Mouse (Mus musculus) NIH3T3 (cell line): ENCODE measurements around the gene Polm.
A peak's percentile ranks its signal among the peaks of the same experiment; 100 is the strongest.

ENCODE experiments used
- DNase-seq: peaks from one replicate; pipeline ENCODE4 v3.0.0-alpha.2; 2012; ENCODE audit warnings: low read depth

The Polm gene

DNA sequence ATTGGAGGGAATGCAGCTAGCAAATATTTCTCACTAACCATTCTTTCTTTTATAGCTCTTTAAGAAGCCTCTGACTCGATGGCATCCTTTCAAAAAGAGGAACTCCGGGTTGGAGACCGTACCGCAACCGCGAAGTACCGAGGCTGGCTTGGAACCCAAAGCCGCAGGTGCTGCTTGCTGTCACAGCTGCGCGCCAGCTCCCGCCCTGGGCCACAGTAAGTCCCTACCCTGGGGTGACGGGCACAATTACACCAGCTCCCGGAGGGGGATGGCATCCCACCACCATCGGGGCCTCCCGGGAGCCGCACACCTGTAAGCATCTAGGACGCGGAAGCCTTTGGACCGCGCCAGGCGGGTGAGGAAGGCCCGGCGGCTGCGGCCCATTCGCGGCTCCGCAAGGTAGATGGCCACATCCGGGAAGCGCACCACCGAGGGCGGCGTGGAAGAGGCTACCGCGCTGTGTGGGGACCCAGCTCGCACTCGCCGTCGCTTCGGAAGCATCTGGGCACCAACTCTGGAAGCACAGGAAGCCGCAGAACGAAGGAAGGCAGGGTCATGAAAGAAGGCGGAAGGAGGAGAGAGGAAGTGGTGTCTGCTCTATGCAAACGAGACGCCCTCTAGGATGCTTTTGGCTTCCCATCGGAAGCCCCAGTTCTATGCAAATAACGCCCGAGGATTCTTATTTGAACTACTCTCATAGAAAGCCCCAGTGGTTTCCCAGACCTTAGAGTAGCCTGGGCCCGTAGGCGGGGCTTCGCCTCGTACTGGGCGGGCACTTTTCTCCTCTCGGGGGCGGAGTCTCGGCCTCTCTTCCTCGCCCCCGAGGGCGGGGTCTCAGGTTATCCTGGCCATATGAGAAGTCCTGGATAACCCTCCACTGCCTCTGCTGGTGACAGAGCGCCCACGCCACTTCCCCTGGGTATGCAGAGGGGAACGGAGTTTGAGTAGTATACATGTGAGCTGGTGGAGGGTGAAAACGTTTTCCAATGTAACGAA is at the start of gene Polm:
Gene Polm (minus strand): TSS at position 766 of the 996 bp plus-strand sequence.
- peak; percentile 98 for DNase-seq

DNA sequence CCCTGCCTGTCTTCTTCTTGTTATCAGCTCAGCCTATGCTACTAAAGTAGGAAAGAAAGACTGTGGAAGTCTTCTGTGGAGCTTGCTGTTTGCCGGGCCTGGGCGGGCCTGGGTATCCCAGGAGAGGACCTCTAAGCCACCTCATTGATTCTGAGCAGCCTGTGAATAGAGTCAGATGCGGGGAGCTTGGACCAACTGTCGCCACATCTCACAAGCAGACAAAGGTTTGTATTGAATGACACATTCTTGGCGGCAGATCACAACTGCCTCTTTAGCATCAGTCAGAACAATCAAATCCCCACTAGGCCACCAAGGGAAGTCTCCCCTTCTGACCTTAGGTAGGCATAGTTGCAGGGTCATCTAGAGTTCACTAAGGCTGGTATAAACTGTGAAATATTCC is 49.4 kb upstream of the Polm start:
- no peak for DNase-seq

DNA sequence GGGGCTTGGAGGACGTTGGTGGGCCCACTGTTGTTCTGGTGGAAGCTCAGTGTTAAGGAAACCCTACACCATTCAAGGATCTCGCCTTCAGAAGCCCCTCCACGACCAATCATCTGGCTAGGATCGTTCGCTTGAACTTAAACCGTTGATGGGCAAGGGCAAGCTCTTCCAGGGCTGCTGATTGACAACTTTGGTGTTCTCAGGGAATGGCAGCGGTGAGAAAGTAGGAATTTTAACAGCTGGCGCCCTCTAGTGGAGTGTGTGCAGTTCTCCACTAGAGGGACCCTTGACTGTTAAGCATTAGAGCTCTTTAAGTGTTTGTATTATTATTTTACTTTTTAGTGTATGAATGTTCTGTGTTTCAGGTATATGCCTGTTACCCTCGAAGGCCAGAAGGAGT is 48.4 kb upstream of the Polm start:
- DNase-seq: peak; percentile 94

DNA sequence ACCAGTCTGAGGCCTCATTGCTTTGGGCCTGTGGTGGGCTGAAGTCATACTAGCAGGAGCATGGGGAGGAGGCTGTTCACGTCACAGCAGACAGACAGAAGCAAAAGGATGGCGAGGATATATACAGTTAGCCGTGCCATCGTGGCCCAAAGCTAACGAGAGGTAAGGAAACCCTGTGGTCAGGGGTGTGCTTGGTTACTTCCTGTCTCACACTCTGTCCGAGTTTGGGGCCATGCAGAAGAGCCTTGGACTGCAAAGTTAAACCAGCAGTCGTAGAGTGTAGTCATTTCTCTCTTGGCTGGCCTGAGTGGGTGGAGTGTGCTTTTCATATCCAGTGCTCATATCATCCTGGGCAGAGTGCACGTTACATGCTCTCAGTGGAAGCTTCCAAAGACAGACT is 44.7 kb upstream of the Polm start:
- DNase-seq: no peak

DNA sequence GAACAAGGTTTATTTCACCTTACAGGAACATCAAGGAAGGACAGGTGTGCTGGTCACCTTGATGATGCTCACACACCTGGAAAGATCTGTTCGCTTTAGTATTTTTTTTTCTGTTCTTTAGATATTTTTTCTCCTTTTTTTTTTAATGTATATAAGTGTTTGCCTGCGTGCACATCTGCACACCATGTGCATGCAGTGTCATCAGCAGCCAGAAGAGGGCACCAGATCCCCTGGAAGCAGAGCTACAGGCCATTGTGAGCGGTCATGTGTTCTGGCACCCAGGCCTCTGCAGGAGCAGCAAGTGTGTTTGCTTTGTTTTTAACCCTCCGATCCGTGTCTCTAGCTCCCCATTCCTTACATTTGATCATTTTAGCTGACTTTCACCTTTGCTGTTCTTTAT is 42.1 kb upstream of the Polm start:
- peak; percentile 66 for DNase-seq

DNA sequence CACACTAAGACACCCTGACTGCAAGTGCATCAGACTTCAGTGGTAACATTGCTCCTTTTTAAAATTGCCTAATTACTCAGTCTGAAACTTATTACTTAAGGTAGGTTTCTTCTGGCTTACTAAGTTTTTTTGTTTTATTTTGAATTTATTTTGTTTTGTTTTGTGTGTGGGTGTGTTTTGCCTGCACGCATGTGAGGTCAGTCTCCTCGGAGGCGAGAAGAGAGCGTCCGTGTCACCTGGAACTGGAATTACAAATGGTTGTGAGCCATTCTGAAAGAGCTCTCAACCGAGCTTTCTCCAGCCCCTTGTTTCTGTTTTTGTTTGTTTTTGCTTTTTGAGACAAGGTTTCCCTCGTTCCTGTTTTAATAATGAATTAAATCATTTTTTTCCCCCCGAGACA is 40.8 kb upstream of the Polm start:
- no peak for DNase-seq

DNA sequence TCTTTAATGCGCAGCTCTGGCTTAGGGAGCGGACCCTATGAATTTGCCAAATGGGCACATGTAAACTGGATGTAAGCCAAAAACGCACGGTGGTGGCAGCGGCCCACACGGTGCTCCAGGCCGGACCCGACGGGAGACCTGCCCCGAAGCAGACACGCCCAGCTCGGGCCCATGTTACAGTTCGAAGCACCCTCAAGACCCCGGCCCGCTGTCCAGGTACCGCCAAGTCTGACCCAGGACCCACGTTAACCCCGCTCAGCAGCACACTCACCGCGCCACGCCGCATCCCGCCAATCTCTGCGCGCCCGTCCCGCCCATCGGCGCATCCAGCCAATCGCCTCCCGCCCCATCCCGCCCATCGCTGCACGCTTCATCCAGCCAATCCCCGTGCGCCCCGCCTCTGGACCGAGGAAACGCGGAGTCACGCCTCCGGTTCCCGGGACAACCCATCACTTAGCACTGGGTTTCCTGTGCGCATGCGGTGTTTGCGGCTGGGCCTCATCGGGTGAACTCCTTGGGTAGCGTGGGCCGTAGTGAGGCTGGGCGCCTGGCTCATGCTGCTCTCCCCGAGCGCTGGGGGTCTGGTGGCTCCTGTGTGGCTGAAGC is 40.2 kb upstream of the Polm start, which contains the start of gene Pold2:
Gene Pold2 (minus strand): TSS at position 372 of the 606 bp plus-strand sequence.
- peak; percentile 99 for DNase-seq

DNA sequence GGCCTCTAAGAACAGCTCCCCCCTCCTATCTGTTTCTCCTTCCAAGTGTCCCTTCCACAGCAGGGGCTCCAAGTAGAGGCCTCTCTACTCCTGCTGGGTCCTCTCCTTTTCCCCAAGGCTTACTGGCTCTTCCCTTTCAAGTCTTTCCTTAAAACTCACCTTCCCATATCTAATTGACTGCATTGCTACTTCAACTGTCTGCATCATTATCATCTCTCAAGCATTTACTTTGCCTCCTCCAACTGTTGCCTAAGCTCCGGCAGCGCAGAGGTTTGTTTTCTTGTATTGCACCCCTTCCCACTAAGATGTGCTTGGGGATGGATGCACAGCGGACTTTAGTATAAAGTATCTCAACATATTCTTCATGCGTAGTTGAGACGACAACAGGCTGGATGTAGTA is 39.6 kb upstream of the Polm start:
- no peak for DNase-seq

DNA sequence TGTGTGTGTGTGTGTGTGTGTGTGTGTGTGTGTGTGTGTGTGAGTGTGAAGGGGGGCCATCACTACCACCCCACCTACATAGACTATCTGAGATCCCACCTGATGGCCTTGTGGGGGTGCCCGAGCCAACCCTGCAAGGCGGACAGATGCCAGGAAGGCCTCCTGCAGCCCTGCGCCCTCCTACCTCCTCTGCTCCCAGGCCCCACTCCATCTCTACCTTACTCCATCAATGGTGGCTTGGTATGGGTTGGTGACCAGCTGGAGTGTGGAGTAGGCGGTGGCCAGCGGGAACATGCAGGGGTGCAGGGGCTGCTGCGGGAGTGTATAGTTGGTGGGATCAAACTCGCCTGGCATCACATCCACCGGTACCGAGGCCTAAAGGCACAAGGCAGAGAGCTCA is 35.4 kb upstream of the Polm start:
- DNase-seq: no peak

DNA sequence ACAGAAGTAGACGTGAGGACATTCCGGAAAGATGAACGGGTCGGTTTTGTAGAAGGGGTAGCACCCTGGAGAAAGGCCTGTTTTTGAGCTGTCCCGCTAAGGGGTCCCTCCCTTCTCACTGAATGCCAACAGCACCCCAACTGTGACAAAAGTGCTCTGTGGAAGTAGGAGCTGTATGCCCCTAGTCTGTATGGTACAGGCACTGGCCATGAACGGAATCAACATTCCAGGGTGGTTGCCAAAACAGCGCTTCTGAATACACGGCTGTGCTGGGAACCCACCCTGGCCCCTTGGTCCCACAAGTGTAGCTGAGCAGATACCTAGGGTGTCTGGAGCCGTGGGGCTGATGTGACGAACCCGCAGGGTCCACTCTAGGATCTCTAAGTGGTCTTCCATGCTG is 34.9 kb upstream of the Polm start:
- peak; percentile 53 for DNase-seq

DNA sequence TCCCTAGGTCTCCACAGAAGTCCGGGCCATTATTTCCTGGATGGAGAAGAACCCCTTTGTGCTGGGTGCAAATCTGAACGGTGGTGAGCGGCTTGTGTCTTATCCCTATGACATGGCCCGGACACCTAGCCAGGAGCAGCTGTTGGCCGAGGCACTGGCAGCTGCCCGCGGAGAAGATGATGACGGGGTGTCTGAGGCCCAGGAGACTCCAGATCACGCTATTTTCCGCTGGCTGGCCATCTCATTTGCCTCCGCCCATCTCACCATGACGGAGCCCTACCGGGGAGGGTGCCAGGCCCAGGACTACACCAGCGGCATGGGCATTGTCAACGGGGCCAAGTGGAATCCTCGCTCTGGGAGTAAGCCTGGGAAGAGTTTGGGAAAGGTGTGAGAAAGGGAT is 32.3 kb upstream of the Polm start:
- DNase-seq: no peak

DNA sequence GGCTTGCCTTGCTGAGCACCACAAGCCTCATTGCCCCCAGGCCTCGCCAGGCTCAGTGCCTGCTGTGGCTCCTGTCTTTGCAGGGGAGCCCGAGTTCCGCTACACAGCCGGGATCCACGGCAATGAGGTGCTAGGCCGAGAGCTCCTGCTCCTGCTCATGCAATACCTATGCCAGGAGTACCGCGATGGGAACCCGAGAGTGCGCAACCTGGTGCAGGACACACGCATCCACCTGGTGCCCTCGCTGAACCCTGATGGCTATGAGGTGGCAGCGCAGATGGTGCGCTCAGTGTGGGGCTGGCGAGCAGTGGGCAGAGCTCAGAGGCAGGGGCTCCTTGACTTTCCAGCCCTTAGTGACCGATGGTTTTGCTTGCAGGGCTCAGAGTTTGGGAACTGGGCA is 31.5 kb upstream of the Polm start:
- DNase-seq: no peak

DNA sequence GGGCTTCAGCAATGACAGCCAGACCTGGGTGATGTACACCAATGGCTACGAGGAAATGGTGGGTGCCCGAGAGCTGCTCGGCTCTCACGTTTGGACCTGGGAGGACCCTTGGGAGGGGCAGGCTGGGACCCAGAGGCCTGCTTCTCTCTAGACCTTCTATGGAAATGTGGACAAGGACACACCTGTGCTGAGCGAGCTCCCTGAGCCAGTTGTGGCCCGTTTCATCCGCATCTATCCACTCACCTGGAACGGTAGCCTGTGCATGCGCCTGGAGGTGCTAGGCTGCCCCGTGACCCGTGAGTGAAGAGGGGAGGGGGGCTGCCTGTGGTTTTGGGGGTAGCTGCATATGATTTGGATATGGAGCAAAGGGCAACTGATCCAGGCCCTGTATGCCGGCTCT is 30.5 kb upstream of the Polm start:
- no peak for DNase-seq

DNA sequence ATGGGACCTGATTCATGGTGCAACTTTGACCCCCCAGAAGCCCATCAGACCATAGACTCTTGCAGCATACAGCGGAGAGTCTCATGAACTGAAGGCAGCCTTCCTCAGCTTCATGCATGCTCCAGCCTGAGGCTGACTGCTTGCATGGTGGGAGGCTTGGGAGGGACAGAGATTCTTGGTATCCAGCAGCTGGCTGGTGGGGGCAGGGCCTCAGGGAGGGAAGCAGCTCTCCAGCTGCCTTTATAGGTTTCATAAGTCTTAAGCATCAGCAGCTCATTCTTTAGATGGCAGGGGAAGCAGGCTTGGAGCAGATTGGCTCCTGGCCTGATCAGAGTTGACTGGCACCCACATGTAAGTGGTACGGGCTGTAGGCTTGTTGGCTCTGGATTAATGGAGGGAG is 29.4 kb upstream of the Polm start:
- DNase-seq: peak; percentile 45

DNA sequence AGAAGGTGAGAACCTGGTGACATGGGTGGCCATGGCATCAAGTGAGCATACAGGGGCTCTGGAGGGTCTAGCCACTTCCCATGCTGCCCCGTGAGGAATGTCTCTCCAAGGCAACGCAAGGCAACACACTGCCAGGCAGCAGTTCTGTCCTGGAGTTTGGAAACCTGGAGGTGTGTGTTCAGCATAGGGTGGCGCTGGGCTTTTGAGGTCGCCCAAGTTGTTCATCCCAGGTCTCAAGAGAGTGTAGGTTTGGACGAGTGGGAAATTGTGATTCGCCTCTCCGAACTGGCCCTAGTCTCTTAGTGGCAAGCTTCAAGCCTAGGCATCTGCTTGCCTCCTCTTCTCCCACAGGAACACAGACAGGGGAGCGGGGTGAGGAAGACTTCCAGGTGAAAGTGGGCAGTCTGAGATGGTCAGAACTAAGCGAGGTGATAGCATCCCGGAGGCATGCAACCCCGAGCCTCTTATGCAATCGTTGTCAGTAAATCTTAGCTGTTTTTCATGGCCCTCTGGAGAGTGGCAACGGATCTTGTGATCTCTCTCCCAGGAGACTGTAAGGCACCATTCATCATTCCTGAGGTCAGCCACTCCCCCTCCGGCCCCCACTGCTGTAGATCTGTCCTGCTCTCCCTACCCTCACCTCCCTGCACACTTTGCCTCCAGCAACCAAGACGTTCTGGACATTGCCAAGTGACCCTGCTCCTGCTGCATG is 24.7 kb upstream of the Polm start:
- DNase-seq: peak; percentile 94

DNA sequence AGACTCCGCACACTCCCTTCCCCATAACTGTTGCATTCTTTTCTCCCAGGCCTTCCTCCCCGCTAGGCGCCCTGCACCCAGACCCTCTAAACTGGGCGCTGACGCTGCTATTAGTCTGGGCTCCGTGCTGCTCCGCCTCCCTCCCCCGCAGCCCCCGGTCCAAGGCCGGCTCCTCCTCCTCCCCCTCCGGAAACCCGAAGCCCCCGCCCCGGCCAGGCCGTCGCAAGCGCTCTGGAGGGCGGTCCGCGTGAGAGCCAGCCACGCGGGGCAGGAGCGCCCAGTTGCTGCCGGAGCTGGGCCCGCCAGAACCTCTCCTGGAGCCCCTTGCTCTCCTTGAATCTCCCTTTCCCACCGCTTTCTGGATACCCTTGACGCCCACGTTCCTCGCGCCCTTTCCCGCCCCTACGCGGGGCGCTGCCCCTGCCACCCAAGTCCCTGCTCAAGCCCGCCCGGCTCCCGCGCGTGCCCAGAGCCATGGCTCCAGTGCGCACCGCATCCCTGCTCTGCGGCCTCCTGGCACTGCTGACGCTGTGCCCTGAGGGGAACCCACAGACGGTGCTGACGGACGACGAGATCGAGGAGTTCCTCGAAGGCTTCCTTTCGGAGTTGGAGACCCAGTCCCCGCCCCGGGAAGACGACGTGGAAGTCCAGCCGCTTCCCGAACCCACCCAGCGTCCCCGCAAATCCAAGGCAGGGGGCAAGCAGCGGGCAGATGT is 24.0 kb upstream of the Polm start, which contains the start of gene Aebp1:
Gene Aebp1 (plus strand): TSS at position 270 of the 716 bp plus-strand sequence.
- DNase-seq: peak; percentile 93

DNA sequence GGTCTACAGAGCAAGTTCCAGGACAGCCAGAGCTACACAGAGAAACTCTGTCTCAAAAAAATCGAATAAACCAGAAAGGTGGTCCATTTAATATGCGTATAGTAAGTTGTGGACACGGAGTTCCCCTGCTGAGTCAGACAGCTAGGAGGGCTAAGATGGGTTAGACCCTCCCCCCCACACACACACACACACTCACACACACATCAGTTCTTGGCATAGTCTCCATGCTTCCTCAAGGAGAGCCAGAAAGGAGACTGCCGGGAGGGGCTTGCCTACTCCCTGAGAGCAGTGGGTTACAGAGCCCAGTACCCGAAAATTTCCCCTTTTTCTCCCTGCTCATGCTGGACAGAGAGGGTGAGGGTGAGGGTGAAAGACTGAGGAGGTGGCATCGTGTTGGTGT is 22.8 kb upstream of the Polm start:
- peak; percentile 80 for DNase-seq

DNA sequence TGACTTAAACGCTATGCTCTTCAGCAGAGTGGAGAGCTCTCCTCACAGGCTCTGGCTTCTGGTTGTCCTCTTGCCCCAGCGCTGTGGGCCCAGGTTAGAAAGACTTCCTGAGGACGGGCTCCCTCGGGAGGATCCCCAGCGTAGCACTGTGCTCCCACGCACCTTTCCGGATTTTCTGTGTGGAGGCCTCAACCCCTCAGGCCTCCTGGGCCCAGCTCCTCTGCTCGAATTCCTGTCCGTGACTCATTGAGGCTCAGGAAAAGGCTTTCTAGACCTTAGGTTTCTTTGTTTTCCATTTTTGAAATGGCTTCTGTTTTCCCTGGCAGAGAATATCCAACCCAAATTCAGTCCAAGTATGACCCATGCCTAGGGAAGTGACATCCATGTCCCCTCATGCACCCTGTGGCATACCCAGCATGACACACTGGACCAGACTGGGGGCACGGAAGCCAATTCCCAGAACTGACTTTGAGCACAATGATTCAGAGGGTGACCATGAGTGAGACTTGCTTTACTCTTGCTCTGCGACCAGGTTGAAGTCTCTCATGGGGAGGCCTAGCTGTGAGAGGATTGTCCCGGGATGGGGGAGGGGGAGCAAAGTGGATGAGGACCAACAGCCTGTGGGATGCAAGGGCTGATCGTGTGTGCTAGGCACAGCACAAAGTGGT is 22.2 kb upstream of the Polm start:
- DNase-seq: peak; percentile 76

DNA sequence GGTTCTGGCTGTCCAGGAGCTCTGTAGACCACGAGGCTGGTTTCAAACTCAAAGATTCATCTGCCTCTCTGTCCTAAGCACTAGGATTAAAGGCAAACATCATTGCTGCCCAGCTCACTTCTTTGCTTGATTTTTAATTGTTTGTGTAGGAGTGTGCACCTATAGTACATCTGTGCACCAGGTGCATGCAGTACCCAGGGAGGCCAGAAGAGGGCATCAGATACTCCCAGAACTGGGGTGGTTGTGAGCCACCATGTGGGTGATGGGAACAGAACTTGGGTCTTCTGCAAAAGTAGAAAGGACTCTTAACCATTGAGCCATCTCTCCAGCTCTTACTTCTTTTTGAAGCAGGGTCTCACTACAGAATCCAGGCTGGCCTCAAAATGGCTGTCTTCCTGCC is 20.9 kb upstream of the Polm start:
- DNase-seq: no peak

DNA sequence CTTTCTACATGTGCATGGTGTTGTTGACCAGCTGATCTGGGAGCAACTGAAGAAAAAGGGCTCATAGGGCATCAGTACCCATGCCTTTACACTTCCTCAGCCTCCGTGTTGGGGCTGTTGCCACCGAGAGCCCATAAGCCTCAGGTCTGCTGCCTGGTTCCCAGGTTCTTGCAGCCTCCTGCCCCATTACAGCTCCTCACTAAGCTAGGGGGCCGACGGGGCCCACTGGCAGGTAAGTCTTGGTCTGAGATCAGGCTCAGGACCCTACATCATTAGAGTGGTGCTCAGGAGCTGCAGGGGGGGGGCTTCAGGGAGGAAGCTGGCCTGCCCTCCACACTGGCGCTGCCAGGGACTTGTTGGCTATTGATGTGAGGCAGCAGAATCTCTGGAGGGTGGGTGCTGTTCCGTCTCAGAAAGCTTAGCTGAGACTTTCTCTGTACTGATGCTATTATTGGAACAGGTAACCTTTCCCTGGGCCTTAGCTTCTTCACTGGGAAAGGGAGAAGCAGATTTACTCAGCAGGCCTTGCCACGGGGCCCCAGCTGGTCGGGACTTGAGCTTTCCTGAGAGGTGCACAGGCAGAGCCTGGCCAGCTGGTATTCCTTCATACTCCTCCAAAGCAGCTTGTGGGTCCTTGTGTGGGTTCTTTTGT is 18.8 kb upstream of the Polm start:
- DNase-seq: no peak

DNA sequence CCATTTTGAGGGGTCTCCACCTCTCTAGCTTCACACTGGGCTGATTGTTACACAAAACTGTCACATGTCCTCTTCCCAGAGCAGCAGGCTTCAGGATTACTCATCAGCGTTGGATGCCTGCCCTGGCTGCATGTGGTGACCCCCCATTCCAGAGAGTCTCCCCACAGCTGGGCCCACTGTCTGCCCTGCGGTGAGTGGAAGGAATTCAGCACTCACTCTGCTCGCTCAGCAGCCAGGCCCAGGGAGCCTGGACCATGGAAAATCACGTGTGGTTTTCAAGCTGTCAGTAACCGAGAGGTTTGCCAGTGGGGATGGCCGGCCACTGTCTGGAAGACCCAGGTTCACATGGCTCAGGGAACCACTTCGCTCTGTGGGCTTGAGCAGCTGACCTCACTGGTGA is 18.1 kb upstream of the Polm start:
- DNase-seq: peak; percentile 96
